Mouse (Mus musculus) cerebellum, adult 9-11 months (tissue): ENCODE results near the gene Abhd17b.
A peak's percentile ranks its signal among the peaks of the same experiment; 100 is the strongest.
"Not testable (repeated sequence)": the region's sequence is repeated elsewhere in the genome, so short reads cannot be mapped to it uniquely, and the experiment has no call there.

Source experiments
- DNase-seq: peaks from one replicate; pipeline ENCODE4 v3.0.0; 2022

Gene Abhd17b

GRCm38 (mm10) chr19:21652285-21653171 lies 457 bp upstream of the Abhd17b start, which contains the start of gene 1110059E24Rik:
1110059E24Rik (minus strand) TSS chr19:21652976.
- DNase-seq: peak; percentile 99

- no peak for DNase-seq
Measured at GRCm38 (mm10) chr19:21654788-21655187, 1.8 kb downstream of the Abhd17b start.

- no peak for DNase-seq
Measured at GRCm38 (mm10) chr19:21660734-21661133, 7.7 kb downstream of the Abhd17b start.

GRCm38 (mm10) chr19:21663756-21664456 lies 10.9 kb downstream of the Abhd17b start:
- no peak for DNase-seq

GRCm38 (mm10) chr19:21669650-21670049 lies 16.7 kb downstream of the Abhd17b start:
- DNase-seq: no peak

- no peak for DNase-seq
Measured at GRCm38 (mm10) chr19:21674354-21675096, 21.5 kb downstream of the Abhd17b start.

GRCm38 (mm10) chr19:21680091-21680490 lies 27.1 kb downstream of the Abhd17b start:
- no peak for DNase-seq

GRCm38 (mm10) chr19:21680986-21681385 lies 28.0 kb downstream of the Abhd17b start:
- DNase-seq: no peak

GRCm38 (mm10) chr19:21713260-21714031 lies 60.5 kb downstream of the Abhd17b start:
- DNase-seq: peak; percentile 67

GRCm38 (mm10) chr19:21714278-21714883 lies 61.4 kb downstream of the Abhd17b start:
- DNase-seq: no peak

GRCm38 (mm10) chr19:21715005-21715442 lies 62.0 kb downstream of the Abhd17b start:
- no peak for DNase-seq

- no peak for DNase-seq
Measured at GRCm38 (mm10) chr19:21715515-21715914, 62.5 kb downstream of the Abhd17b start.

- no peak for DNase-seq
Measured at GRCm38 (mm10) chr19:21716456-21716855, 63.5 kb downstream of the Abhd17b start.

- no peak for DNase-seq
Measured at GRCm38 (mm10) chr19:21719206-21719605, 66.2 kb downstream of the Abhd17b start.

GRCm38 (mm10) chr19:21720950-21721349 lies 68.0 kb downstream of the Abhd17b start:
- no peak for DNase-seq

GRCm38 (mm10) chr19:21723280-21723679 lies 70.3 kb downstream of the Abhd17b start:
- DNase-seq: not testable (repeated sequence)

- peak; percentile 59 for DNase-seq
Measured at GRCm38 (mm10) chr19:21723911-21724655, 71.1 kb downstream of the Abhd17b start.

- no peak for DNase-seq
Measured at GRCm38 (mm10) chr19:21725168-21725567, 72.2 kb downstream of the Abhd17b start.

- DNase-seq: no peak
Measured at GRCm38 (mm10) chr19:21727081-21727480, 74.1 kb downstream of the Abhd17b start.

GRCm38 (mm10) chr19:21728342-21728741 lies 75.4 kb downstream of the Abhd17b start:
- no peak for DNase-seq

GRCm38 (mm10) chr19:21731887-21732286 lies 78.9 kb downstream of the Abhd17b start:
- DNase-seq: no peak
